In the genomic region with DNA sequence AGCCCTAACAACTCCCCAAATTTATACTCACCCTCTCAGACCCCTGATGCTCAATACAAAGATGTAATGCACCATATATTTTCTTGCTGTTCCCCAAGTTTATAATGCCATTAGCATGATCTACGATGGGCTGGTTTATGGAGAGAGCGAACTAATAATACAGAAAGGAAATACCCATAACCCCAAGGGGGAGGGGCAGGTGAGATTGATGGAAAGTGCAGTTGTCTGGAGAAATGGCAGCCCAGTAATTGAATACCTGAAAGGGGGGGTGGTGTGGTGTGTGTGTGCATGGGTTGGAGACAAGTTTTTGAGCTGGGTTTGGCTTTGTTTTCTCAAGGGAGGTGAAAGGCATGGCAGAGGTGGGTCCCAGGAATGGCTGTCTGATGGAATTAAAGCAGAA, we compare ENCODE assay signal across 15 mouse cellular contexts.
"Had no signal": no experiment of that assay in that cellular context is flagged by ENCODE, and none has a peak within 500 bp of the region (broad histone marks: within the 10 kb centered on the region; RNA-seq: fewer than 3 reads in every experiment).

No protein-coding gene starts in this region.

- DNase-seq: kidney, adult 18-20 months; kidney, adult 9 months; kidney, postnatal 14 days; kidney, postnatal 4 days; left cerebral cortex, postnatal 4 days; liver, postnatal 0 days; lung, embryonic 14.5 days; lung, postnatal 36 days; thymus, adult 18-20 months; thymus, postnatal 4 days had no signal

- H3K36me3 ChIP-seq: midbrain, embryonic 12.5 days; midbrain, embryonic 15.5 days had no signal

- H3K9me3 ChIP-seq: midbrain, embryonic 12.5 days; midbrain, embryonic 15.5 days had no signal

- H3K27ac ChIP-seq: liver, embryonic 14.5 days; midbrain, embryonic 12.5 days; midbrain, embryonic 15.5 days had no signal

- H3K9ac ChIP-seq: liver, embryonic 14.5 days; liver, postnatal 0 days; lung, embryonic 14.5 days; midbrain, embryonic 12.5 days; midbrain, embryonic 15.5 days had no signal

- H3K4me3 ChIP-seq: midbrain, embryonic 12.5 days; midbrain, embryonic 15.5 days had no signal

- H3K27me3 ChIP-seq: midbrain, embryonic 12.5 days; midbrain, embryonic 15.5 days had no signal

- H3K4me2 ChIP-seq: lung, embryonic 14.5 days; midbrain, embryonic 12.5 days; midbrain, embryonic 15.5 days had no signal

- H3K4me1 ChIP-seq: midbrain, embryonic 15.5 days had no signal

- ATAC-seq: intestine, embryonic 16.5 days; liver, postnatal 0 days; lung, postnatal 0 days; midbrain, embryonic 15.5 days had no signal
